Mouse (Mus musculus): ENCODE data around the gene Olfr508.
"Not testable (repeated sequence)": the region's sequence is repeated elsewhere in the genome, so short reads cannot be mapped to it uniquely, and the experiment has no call there.

The Olfr508 gene

DNA sequence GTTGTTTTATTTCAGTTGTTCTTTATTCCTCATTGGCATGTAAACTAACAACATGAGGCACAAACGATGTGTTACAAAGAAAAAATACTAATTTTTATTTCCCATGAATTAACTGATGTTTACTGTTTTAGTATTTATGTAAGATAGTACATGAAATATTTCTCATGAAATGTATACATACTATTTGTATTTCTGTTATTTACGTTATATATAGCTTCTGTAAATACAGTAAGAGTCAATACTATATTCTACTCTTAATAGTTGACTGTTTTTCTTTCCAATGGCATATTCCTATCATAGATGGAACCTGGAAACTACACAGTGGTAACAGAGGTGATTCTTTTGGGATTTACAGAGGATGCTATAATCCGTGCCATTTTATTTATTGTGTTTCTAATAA is at the start of gene Olfr508:
Gene Olfr508 (plus strand): TSS at position 301 of the 400 bp plus-strand sequence.
- no peak for DNase-seq

DNA sequence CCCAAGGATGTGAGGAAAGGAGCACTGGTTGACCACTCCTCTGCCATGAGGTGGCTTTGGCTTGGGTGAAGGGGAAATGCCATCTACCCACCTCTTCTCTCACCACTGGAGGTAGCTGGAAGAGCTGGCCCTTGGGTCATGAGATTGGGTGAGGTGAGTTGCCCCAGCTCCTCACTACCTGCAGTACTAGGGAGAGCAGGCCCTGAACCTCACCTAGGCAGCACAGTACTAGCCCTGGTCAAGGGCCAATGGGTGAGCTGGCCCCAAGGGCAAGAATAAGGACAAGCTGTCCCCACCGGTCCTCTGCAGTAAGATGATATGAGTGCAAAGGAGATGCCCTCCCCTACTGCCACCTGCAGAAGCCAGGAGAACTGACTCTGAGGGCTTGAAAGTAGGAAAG is 40.0 kb upstream of the Olfr508 start:
- DNase-seq: no peak

DNA sequence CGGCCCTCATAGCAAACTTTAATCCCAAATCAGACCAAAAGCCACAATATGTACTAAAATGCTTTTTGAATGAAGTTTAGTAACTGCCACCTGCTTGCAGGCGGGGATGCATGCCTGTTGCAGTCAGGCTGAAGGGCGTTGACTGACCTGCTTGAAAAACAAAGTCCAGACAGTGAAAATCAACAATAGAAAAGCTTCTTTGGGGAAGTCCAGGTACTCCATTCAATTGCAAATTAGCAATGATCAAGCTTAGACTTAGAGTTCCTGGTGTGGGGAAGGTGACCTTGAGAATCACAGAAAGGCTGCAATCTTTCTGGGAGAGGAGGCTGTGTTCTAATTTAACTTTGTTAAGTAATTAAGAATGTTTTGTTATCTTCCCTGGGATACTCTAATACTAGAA is 27.9 kb upstream of the Olfr508 start:
- not testable (repeated sequence) for DNase-seq

DNA sequence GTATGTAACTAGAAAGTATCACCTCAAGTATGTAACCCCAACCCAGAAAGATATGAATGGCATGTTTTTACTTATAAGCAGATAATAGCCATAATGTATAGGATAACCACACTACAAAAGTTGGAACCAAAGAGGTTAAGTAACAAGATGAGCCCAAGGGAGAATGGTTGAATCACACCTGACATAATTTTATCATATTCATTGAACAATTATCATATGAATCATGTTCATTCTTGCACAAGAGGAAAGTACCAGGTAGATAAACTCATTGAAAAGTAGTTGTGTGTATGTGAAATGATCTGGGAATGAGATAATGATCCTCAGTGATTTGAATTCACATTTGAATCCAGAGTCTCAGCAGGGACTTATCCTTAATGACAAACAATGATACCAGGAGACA is 19.3 kb upstream of the Olfr508 start, which contains the start of gene Olfr506:
Gene Olfr506 (plus strand): TSS at position 301 of the 400 bp plus-strand sequence.
- no peak for DNase-seq

DNA sequence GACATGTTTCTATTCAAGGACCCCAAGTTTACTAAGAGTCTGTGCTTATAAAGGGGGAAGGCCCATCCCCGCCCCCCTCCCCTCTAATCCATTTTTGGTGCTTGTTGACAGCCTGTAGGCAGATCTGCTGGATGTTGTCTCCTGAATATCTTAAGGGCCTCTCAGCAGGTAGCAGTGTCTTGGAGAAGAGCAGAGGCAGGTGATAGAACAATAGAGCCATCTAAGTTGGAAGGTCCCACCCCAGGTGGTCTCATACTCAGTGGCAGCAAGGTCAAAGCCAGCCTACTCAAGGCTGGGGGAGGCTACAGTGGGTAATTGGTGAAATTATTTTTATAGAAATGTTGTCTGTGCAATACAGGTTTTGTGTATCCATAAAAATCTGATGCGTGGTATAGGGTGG is 15.7 kb upstream of the Olfr508 start:
- no peak for DNase-seq

DNA sequence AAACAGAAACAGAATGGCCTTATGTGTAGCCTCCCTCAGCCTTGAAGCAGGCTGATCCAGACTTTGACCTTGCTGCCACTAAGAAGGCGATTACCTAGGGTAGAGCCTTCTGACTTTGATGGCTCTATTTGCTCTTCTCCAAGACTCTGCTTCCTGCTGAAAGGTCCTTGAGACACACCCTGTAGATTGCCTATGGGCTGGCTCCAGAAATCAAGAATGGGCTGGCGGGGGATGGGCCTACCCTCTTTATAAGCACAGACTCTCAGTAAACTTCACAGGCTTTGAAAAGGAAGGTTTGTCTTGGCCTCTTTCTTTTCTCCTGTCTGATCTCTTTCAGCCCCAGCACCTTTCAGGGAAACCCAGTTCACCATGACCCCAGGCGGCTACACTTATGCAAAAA is 13.0 kb upstream of the Olfr508 start:
- not testable (repeated sequence) for DNase-seq

DNA sequence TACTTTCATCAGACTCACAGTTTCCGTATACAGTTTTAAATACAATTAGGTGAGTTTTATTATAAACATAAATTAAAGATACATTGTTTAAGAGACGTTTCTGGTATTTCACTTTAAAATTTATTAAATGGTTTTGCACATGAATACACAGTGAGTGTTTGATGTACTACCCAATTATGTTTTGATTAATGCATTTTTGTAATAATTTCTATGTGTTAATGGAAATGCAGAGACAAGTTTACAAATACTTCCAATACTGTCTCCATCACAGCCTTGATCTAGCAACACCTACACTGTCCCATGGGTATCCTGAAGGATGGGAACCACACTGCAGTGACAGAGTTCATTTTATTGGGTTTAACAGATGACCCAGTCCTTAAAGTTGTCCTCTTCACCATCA is 8.3 kb upstream of the Olfr508 start, which contains the start of gene Olfr507:
Gene Olfr507 (plus strand): TSS at position 301 of the 400 bp plus-strand sequence.
- no peak for DNase-seq

DNA sequence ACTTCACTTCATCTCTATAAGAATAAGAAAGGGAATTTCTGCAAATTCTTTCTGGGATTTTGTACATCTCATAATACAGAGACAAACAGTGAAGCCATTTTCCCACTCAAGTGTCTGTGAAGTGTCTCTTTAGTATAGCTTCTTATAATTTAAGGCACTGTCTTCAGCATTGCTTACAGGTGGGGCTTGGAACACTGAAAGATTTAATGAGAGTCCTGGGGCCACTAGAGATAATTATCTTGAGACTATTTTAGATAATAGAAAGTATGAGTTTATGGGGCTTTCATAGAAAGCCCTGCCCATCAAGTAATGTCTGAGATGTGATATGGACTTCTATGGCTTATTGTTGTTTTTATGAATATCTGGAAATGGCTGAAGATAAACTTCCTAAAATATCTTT is 22.0 kb downstream of the Olfr508 start, which contains the start of gene Olfr509:
Gene Olfr509 (minus strand): TSS at position 101 of the 400 bp plus-strand sequence.
- DNase-seq: no peak

DNA sequence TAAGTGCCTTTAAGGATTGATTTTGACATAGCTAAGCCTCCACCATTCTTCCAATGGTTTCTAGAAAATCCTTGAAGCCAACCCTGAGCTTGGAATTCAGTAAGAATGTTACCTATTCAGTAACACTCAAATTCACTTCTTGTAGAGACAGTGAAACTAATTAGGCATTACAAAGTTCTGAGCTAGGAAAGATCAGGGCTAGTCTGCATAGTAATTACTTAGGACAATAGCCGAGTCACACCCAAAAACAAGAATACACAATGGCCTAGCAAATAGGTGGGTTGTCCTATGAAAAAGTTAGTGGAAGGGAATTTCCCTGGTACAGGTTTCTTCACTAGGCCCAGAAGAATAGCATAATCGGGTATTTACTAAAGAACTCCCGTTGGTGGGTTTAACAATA is 32.6 kb downstream of the Olfr508 start:
- no peak for DNase-seq

DNA sequence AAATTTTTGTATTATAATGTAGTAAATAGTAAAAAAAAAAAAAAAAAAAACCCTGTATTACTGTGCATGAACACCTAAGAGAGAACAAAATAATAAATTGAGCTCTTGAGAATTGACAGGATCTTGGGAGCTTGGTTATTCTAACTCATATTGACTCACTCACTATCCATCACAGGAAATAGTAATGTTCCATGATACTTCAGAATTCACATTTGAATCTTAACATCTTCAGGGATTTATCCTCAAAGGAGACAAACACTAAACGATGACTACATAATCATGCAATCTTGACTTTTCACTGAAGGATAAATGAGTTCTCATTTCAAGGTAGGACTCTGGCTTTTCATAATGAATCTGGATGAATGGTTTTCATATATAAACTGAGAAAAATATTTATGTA is 36.3 kb downstream of the Olfr508 start, which contains the start of gene Olfr510:
Gene Olfr510 (plus strand): TSS at position 301 of the 400 bp plus-strand sequence.
- DNase-seq: no peak

DNA sequence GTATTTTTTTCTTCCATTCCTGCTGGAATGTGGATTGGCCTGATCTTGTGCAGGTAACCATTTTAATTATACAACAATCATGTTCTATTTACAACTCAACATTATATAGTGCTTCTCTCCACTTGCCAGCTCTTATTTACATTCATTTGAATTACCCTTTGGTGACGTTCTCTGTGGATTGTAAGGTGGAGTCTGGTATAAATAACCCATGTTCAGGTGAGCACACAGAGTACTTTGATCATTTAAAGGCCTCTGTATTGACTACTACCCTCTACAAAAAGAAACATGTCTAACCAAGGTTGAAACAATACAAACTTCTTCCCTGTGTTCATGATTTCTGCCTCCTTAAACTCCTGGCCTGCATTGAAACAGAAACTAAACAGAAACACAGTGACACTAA is 41.3 kb downstream of the Olfr508 start:
- DNase-seq: no peak

DNA sequence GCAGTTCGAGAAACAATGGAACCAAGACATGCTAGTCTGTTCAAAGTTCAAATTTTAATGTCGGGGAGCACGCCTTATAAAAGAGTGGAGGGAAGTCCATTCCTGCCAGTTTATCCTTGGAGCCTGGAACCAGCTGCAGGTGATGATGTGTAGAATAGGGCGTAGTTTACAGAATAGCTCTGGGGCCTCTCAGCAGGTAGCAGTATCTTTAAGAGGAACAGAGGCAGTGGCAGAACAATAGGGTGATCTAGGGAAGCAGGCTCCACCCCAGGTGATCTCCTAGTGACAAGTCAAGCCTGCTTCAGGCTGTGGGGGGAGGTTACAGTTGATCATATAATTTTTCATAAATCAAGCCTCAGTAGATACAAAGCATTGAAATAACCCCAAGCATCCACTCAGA is 49.1 kb downstream of the Olfr508 start:
- no peak for DNase-seq

Measured in cerebellum, adult 8-10 months (tissue).